Mouse (Mus musculus) embryo, embryonic 10.5 days (tissue): Measurements from ENCODE around the gene Nacc2.

ENCODE experiments used
- DNase-seq: peaks from one replicate; pipeline ENCODE4 v3.0.0-alpha.2; 2015; ENCODE audit warnings: low spot score

Gene Nacc2

DNA sequence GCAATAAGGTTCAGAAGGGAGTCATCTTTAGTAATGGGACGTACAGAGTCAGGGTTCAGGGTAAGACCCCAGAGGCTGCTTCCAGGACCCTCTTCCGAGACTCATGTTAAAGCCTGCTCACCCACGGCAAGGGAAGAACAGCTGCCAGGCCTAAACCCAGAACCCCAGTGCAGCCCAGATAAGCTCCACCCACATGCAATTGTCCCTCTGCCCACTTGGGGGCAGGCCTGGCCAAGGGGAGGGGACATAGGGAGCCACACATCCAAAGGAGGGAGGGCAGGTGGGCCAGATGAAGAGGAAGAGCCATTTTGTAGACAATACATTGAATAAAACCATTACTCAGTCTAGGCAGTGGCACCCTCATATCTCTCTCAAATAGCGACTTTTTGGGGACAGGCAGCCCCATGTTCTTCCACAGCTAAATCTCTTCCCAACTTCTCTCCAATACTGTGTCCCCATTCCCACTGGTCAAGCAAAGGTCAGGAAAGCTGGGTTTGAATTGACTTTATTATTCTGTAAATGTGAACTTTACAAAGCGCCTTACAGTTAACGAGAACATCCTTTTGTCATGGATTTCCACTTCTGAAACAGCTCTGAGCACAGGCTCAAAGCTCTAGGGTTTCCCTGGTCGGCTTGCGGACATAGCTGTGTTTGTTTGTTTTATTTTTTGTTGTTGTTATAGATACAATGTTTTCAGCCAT lies 67.8 kb downstream of the Nacc2 start:
- DNase-seq = peak; percentile 89

DNA sequence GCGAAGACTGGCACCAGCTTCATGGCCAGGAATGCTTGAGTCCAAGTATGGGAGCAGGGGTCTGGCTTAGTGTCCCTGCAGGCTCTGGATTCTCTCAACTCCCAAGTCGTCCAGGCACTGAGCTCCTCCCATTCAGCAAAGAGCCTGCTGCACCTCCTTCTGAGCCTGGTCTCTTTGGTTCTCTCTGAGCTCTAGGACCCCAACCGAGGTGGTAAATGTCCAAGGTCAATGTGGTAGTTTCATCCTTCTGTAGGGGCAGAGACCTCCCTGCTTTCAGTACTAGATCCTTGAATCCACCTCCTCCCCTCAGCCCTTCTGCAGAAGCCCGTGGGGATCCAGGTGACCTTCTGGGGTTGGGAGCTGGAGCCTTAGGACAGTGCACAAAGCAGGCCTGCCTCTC lies 70.2 kb downstream of the Nacc2 start:
- no peak for DNase-seq

DNA sequence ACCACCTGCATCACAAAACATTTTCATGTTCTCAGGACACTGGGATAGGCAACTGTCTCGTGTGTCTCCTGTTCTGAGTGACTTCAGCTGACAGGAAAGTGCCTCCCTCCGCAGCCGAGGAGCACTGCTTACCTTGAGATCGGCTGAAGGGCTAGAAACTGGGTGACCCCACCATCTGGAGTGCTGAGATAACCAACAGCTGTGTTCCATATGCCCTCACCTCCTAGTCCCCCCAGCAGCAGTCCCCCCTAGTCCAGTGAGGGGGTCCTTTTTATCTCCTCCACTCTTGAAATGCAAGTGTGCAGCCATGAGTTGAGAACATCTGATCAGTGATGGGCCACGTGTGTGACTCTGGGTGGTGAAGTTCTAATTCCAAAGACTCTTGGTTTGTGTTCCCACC lies 74.2 kb downstream of the Nacc2 start:
- DNase-seq = no peak

GRCm38 (mm10) chr2:26044216-26044615 lies 78.8 kb downstream of the Nacc2 start:
- no peak for DNase-seq

DNA sequence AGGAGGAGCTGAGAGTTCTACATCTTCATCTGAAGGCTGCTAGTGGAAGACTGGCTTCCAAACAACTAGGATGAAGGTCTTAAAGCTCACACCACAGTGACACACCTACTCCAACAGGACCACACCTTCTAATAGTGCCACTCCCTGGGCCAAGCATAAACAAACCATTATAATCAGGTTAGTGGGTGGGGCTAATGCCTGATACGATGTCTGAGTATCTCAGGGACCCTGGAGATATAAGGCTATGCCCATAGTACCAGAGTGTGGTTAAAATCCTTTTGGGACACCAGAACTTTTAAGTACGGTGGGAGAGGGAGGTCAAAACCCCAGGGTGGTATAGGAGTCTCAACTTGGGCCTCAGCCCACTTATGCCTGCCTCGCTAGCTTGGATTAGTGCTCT lies 80.4 kb downstream of the Nacc2 start:
- DNase-seq = no peak

GRCm38 (mm10) chr2:26041163-26041810 lies 81.7 kb downstream of the Nacc2 start:
- peak; percentile 23 for DNase-seq

DNA sequence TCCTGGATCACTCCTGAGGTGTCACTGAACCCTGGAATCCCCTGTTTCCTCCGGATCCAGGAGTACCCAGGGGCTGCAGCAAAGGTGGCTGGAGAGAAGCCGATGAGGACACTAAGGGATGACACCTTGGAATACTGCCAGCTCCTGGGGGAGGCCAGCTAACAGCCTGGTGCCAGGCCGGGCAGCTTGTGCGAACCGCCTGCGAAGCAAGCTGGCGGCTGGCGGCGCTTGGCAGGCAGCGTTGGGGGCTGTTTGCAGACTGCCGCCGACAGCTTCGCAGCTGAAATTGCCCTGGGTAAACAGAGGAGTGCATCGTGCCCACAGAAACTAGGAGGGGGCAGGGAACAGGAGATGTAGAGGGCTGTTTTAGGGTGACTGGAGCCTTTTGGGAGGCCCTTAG lies 83.1 kb downstream of the Nacc2 start:
- no peak for DNase-seq

DNA sequence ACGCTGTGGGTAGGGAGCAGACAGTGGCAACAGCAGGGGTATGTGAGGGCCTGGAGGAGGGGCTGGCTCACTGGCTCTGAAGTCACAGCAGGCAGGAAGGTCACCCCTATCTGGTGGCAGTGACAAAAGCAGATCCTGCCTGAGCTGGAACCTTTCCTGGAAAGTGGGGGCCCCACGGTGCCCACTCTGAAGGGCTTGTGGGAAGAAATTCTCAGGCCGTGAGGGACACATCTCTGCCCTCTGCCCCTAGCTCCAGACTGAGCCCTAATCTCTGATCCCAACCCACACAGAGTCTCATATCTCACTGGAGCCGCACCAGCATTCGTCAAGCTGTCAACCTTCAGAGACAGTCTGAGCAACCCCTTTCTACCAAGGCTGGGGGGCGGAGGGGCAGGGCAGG lies 85.6 kb downstream of the Nacc2 start:
- no peak for DNase-seq

GRCm38 (mm10) chr2:26034344-26035050 lies 88.5 kb downstream of the Nacc2 start:
- no peak for DNase-seq

GRCm38 (mm10) chr2:26030288-26030687 lies 92.7 kb downstream of the Nacc2 start:
- DNase-seq = peak; percentile 19

DNA sequence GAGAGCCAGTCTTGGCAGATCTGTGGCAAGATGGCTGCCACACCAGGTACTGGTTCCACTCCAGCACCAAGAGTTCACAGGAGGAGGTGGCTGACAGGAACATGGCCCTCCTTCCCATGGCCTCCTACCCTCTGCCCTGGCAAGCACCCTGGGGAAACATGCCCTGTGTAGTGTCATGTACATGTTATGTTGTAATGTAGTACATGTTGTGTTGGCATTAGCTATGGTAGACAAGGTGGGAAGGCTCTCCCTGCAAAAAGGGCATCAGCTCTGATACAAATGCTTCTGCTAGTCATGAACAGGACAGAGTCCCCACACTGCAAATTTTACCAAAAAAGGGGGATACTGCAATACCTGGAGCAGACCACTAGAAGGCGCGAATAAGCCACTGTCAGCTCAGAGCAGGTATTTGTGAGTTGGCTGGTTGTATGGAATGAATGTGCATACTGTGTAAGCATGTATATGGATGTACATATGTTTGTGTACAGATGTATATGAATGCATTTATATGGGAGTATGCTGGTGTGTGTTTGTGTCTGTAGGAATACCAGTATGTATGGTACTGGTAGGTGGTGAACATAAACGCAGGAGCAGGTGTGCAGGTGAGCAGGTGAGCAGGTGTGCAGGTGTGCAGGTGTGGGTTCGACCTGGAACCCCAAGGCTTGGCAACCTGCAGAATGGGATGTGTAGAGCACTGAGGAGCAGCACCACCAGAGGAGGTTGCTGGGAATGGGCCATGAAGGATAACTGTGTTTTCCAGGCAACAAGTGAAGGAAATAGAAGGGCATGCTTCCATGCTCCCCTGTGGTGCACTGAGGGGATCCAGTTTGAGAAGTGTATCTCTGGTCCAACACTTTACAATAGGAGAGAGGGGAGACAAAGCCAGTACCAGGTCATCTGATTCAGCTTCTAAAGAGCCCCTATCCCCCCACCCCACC lies 98.6 kb downstream of the Nacc2 start:
- peak; percentile 73 for DNase-seq

- no peak for DNase-seq
Observed at GRCm38 (mm10) chr2:26022626-26023025, 100.4 kb downstream of the Nacc2 start.

DNA sequence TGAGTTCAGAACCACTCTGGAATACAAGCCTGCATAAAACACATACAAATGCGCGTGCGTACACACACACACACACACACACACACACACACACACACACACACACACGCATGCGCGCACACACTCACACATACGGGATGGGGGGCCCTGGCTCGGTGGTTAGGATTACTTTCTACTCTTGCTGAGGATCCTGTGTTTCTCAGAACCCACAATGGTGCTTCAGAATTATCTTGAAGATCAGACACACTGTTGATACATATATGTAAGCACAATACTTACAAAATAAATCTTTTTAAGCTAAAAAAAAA lies 100.8 kb downstream of the Nacc2 start:
- no peak for DNase-seq

- peak; percentile 93 for DNase-seq
Observed at GRCm38 (mm10) chr2:26021561-26022257, 101.3 kb downstream of the Nacc2 start, which contains the start of gene Ubac1. Gene Ubac1, minus strand, starts transcription at chr2:26021747.

- DNase-seq = peak; percentile 56
Observed at GRCm38 (mm10) chr2:26020714-26021560, 102.1 kb downstream of the Nacc2 start.

- DNase-seq = no peak
Observed at GRCm38 (mm10) chr2:26019923-26020322, 103.1 kb downstream of the Nacc2 start.

GRCm38 (mm10) chr2:26017326-26017725 lies 105.7 kb downstream of the Nacc2 start:
- DNase-seq = no peak

DNA sequence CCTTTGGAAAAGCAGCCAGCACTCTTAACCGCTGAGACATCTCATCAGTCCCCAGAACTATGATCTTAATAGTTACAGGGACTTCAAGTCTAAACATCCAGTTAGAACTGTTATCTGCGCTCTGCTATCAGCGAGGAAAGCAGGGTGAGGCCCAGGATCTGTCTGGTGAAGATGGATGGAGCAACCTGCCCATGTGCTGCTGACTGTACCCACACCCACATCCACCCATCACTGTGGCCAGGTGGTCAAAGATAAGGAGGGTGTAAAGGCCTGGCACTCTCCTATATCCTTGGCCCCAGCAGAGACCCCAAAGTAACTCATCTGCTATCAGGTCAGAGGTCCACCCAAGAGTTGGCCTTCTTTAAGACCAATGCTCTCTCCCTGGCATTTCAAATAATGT lies 109.3 kb downstream of the Nacc2 start:
- DNase-seq = no peak

- DNase-seq = no peak
Observed at GRCm38 (mm10) chr2:26011420-26011819, 111.6 kb downstream of the Nacc2 start.
